Comparison of ENCODE assay signal across 8 mouse cellular contexts in the genomic region with DNA sequence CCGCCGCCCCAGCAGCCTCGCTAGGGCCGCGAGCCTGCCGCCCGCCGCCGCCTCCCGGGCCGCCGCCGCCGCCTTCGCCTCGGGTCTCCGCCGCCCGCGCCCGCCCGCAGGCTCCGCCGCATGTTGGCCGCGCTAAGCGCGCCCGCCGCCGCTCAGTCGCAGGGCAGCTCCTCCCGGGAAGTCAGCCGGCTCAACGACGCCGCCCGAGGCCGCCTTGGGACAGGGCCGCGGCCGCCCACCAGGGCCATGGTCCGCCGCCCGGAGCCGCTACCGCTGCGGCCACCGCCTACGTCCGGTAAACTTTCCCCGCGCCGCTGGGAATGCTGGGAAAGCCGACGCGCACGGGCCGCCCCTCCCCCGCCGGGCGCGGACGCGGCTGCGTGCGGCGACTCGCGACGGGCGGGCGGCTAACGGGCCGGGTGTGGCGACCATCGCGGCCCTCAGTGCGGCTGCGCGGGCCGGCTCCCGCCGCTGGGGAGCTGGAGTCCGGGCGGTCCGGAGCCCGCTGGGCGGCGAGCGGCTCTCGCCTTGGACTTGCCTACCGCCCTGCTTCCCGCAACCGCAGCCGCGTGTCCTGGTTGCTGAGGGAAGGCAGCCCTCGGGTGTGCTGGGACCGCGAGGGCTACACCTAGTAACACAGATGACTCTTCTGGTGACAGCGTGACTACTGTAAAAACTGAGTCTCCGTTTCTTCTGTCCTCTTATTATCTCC. TPM values are rescaled to one million over a fixed set of nuclear protein-coding genes. Genes with fewer than 3 reads are reported as not detected.
DNase-seq lines count a peak whose midpoint lies in the region; ATAC-seq lines count a peak whose summit lies in the region.

Gene Sav1, minus strand, starts transcription at position 217 of the 712 bp plus-strand sequence.

- H3K9ac ChIP-seq in hindbrain, embryonic 14.5 days = peak within 1 kb of the TSS; percentile 91

- H3K36me3 ChIP-seq in hindbrain, embryonic 14.5 days (replicated peaks; ENCODE audit: control insufficient read depth, insufficient read depth) = peaks cover 25% of the 10 kb centered on the region

- under 1% methylated on average over 88 of the region's 102 CpGs for WGBS in hindbrain, embryonic 14.5 days

- peaks cover 10% of the 10 kb centered on the region for H3K4me1 ChIP-seq in hindbrain, embryonic 14.5 days (replicated peaks; ENCODE audit: control insufficient read depth, insufficient read depth, low read length)

- H3K4me2 ChIP-seq in hindbrain, embryonic 14.5 days (replicated peaks) = peak within 1 kb of the TSS; percentile 70

- no peaks in the 10 kb centered on the region for H3K27me3 ChIP-seq in hindbrain, embryonic 14.5 days (ENCODE audit: control insufficient read depth, insufficient read depth, low read length)

- peak within 1 kb of the TSS; percentile 88 for H3K27ac ChIP-seq in hindbrain, embryonic 14.5 days

- no peaks in the 10 kb centered on the region for H3K9me3 ChIP-seq in hindbrain, embryonic 14.5 days (ENCODE audit: control insufficient read depth, low read length)

- peak; percentile 39 for DNase-seq in WW6 (ENCODE audit: low read depth, low spot score)
- peak; percentile 85 to 90 for DNase-seq in cerebellum, postnatal 36 days
- peak; percentile 85 to 89 for DNase-seq in frontal cortex, postnatal 36 days (ENCODE audit: low spot score in 2 of 2)
- DNase-seq in hindbrain, embryonic 14.5 days (ENCODE audit: low spot score) = peak; percentile 84
- peak; percentile 86 for DNase-seq in layer of hippocampus, postnatal 36 days
- DNase-seq in lung, postnatal 25 days (ENCODE audit: low spot score) = peak; percentile 90
- peak; percentile 77 for DNase-seq in retina, adult 2 months (ENCODE audit: low read depth, low spot score)
- DNase-seq in thymus, postnatal 36 days = peak; percentile 75 to 76

- ATAC-seq in hindbrain, embryonic 14.5 days (ENCODE audit: low FRiP score) = peak; percentile 93

- H3K4me3 ChIP-seq in hindbrain, embryonic 14.5 days (replicated peaks; ENCODE audit: low read length) = peak within 1 kb of the TSS; percentile 86

RNA-seq across cellular contexts. Expression of gene Sav1, which starts in this region (rescaled TPM):
- 3.5 TPM in 2 replicates for polyA plus RNA-seq in hindbrain, embryonic 14.5 days (2014; fragmentation: Nextera tagmentation; extraction: Ambion mirVana)
- total RNA-seq in layer of hippocampus, postnatal 36 days (2021) = 10 to 100 TPM; 16.6 to 19.3 TPM

Comparison
In these comparisons a context has a peak if more than half of its experiments do, and no peak if none do; other contexts are left out.
1. Peak in every context shown above with its lines: DNase-seq, ATAC-seq, H3K4me3 ChIP-seq and H3K27ac ChIP-seq.
2. DNase-seq: peak in every context shown above with its lines; median percentile 90 in lung, postnatal 25 days; 88 in cerebellum, postnatal 36 days; 87 in frontal cortex, postnatal 36 days; 86 in layer of hippocampus, postnatal 36 days; 84 in hindbrain, embryonic 14.5 days; 77 in retina, adult 2 months; 76 in thymus, postnatal 36 days; 39 in WW6.